Mouse (Mus musculus): ENCODE measurements around the gene Aifm1. TPM values are rescaled to one million over a fixed set of nuclear protein-coding genes. Genes with fewer than 3 reads are reported as not detected.

The Aifm1 gene
- polyA plus RNA-seq (2015; fragmentation: Nextera tagmentation; extraction: Ambion mirVana) = 70.3 and 70.9 TPM in 2 replicates

- peak; percentile 97 for ATAC-seq (ENCODE audit: insufficient number of reproducible peaks, insufficient read depth, low FRiP score, low TSS enrichment, low read depth)
Observed at GRCm38 (mm10) chrX:48513166-48513807, at the start of gene Aifm1. Gene Aifm1, minus strand, starts transcription at chrX:48513563.

DNA sequence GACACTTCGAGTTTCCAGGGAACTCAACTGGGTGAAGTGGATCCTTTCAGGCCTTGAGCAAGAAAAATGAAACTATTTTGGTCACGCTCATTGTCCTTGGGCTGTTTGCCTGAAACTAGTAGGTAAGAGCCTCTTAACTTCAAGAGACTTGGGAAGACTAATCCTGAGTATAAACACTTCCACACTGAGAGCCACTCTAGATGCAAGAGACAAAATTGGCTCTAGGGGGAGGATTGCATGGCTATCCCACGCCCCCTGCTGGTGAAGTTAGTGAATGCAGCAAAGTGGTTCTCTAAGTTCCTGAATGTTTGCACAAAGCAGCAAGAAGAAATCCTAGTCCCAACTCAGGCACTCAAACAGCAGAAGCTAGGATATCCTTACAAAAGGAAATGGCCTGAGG lies 18.8 kb upstream of the Aifm1 start:
- Histone ChIP-seq H3K4me1 (no peaks in the 10 kb centered on the region), H3K27me3 (no peaks in the 10 kb centered on the region), H3K27ac (no peak overlapping the region), H3K4me3 (no peak overlapping the region), H3K9me3 (no peaks in the 10 kb centered on the region), H3K4me2 (0 out of 2 replicates have a peak overlapping the region, but pooled peaks have one; percentile 17), H3K9ac (no peak overlapping the region), H3K36me3 (no peaks in the 10 kb centered on the region)
- WGBS = 38% methylated on average over 3 of the region's 3 CpGs
- no peak for ATAC-seq (ENCODE audit: insufficient number of reproducible peaks, insufficient read depth, low FRiP score, low TSS enrichment, low read depth)

More at GRCm38 (mm10) chrX:48513166-48513807, at the start of gene Aifm1:
- H3K4me2 ChIP-seq = peak within 1 kb of the TSS; percentile 62
- H3K27ac ChIP-seq = no peak within 1 kb of the TSS
- no peaks in the 10 kb centered on the region for H3K27me3 ChIP-seq
- H3K9me3 ChIP-seq = no peaks in the 10 kb centered on the region
- H3K4me1 ChIP-seq = peaks cover 5% of the 10 kb centered on the region; the same call in 1 of the 2 replicates
- H3K9ac ChIP-seq = peak within 1 kb of the TSS; percentile 76
- no peaks in the 10 kb centered on the region for H3K36me3 ChIP-seq
- peak within 1 kb of the TSS; percentile 55 for H3K4me3 ChIP-seq
- 32% methylated on average over 45 of the region's 45 CpGs for WGBS

GRCm38 (mm10) chrX:48526435-48526834 lies 13.1 kb upstream of the Aifm1 start:
- no peak overlapping the region for H3K27ac ChIP-seq
- 40% methylated on average over 3 of the region's 3 CpGs for WGBS
- no peak overlapping the region for H3K4me2 ChIP-seq
- no peak for ATAC-seq (ENCODE audit: insufficient number of reproducible peaks, insufficient read depth, low FRiP score, low TSS enrichment, low read depth)
- H3K4me3 ChIP-seq = no peak overlapping the region
- H3K9ac ChIP-seq = no peak overlapping the region
- H3K27me3 ChIP-seq = no peaks in the 10 kb centered on the region
- no peaks in the 10 kb centered on the region for H3K9me3 ChIP-seq
- H3K4me1 ChIP-seq = no peaks in the 10 kb centered on the region
- no peaks in the 10 kb centered on the region for H3K36me3 ChIP-seq

DNA sequence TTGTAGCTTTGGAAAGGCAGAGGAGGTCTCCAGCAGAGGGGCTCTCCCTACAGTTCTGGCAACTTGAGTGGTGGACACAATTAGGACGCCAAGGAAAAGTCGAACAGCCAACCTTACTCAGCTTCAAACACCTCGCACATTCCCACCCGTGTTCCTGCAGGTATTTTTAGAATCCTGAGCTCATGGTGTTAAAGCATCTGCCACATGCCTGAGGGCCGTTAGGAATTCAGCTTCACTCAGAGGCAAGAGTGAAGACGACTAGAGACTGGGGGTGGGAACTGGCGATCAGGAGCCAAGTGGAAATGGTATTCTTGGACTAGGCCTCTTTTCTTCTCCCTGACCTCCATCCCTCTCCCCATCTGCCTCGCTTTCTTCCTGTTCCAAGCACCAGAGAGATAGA lies 12.5 kb upstream of the Aifm1 start:
- H3K9me3 ChIP-seq = no peaks in the 10 kb centered on the region
- WGBS = 51% methylated on average over 8 of the region's 8 CpGs
- no peak overlapping the region for H3K27ac ChIP-seq
- H3K9ac ChIP-seq = no peak overlapping the region
- no peak overlapping the region for H3K4me2 ChIP-seq
- ATAC-seq (ENCODE audit: insufficient number of reproducible peaks, insufficient read depth, low FRiP score, low TSS enrichment, low read depth) = no peak
- no peak overlapping the region for H3K4me3 ChIP-seq
- no peaks in the 10 kb centered on the region for H3K27me3 ChIP-seq
- H3K36me3 ChIP-seq = no peaks in the 10 kb centered on the region
- H3K4me1 ChIP-seq = no peaks in the 10 kb centered on the region

DNA sequence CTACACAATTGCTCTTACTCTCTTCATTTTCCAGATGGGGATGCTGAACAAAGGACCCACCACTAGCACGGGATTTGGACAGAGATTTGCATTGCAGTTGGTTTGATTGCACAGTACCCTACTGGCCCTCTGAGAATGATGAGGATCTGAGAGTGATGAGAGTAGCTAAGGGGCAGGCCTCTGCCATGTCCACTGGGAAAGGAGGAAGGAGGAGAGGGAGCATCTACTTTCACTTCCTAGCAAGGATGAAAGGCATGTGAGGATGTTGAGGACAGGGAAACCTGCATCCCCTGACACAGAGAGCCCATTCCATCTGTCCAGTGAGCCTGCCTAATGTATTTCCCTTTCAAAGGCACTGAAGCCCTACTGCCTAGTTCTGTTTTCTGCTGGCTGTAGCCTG lies 12.0 kb upstream of the Aifm1 start:
- H3K36me3 ChIP-seq = no peaks in the 10 kb centered on the region
- H3K9ac ChIP-seq = no peak overlapping the region
- no peak overlapping the region for H3K27ac ChIP-seq
- WGBS = 58% methylated on average over 1 of the region's 1 CpGs
- no peaks in the 10 kb centered on the region for H3K27me3 ChIP-seq
- H3K9me3 ChIP-seq = no peaks in the 10 kb centered on the region
- ATAC-seq (ENCODE audit: insufficient number of reproducible peaks, insufficient read depth, low FRiP score, low TSS enrichment, low read depth) = no peak
- H3K4me2 ChIP-seq = no peak overlapping the region
- H3K4me1 ChIP-seq = no peaks in the 10 kb centered on the region
- H3K4me3 ChIP-seq = no peak overlapping the region

DNA sequence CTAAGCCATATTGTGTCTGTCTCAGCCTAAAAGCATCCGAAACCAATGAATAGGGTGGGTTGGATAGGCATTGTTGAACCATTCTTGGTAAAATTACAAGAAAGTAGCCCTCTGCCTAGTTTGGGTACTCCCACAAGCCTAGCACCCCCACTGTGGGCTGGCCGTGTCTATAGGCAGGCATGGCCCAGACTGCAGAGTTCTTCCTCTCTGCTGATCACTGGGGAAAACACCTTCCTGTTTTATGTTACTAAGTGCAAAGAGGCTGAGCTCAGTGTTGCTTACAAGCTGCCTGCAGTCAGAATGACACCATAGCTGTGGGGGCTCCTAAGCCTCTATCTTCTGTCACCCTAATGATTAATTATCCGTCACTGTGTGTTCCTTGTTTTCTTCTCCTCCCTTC lies 10.1 kb upstream of the Aifm1 start:
- H3K9ac ChIP-seq = no peak overlapping the region
- ATAC-seq (ENCODE audit: insufficient number of reproducible peaks, insufficient read depth, low FRiP score, low TSS enrichment, low read depth) = no peak
- H3K4me1 ChIP-seq = no peaks in the 10 kb centered on the region
- 87% methylated on average over 3 of the region's 3 CpGs for WGBS
- H3K27me3 ChIP-seq = no peaks in the 10 kb centered on the region
- H3K36me3 ChIP-seq = no peaks in the 10 kb centered on the region
- no peak overlapping the region for H3K4me3 ChIP-seq
- no peaks in the 10 kb centered on the region for H3K9me3 ChIP-seq
- H3K4me2 ChIP-seq = no peak overlapping the region
- no peak overlapping the region for H3K27ac ChIP-seq

GRCm38 (mm10) chrX:48521651-48522050 lies 8.3 kb upstream of the Aifm1 start:
- Histone ChIP-seq H3K27ac (no peak overlapping the region), H3K27me3 (no peaks in the 10 kb centered on the region), H3K9ac (no peak overlapping the region), H3K4me2 (no peak overlapping the region), H3K4me3 (no peak overlapping the region), H3K4me1 (no peaks in the 10 kb centered on the region), H3K9me3 (no peaks in the 10 kb centered on the region), H3K36me3 (no peaks in the 10 kb centered on the region)
- no peak for ATAC-seq (ENCODE audit: insufficient number of reproducible peaks, insufficient read depth, low FRiP score, low TSS enrichment, low read depth)
- 81% methylated on average over 3 of the region's 3 CpGs for WGBS

DNA sequence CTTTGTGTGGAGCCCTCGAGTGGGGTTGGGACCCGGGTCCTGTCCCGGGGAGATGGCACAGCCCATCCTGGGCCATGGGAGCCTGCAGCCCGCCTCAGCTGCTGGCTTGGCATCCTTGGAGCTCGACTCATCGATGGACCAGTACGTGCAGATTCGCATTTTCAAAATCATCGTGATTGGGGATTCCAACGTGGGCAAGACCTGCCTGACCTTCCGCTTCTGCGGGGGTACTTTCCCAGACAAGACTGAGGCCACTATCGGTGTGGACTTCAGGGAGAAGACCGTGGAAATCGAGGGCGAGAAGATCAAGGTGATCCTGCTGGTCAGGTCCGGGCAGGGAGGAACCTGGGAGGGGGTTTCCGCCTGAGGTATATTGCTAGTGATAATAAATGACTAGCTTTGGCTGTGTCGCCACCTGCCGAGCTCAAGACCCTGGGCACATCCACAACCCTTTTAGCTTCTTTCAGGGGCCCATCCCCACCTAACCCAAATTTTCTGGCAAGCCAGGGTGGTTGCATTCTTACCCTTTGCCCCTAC lies 6.3 kb upstream of the Aifm1 start:
- WGBS = 21% methylated on average over 20 of the region's 20 CpGs
- H3K4me2 ChIP-seq = peak overlapping the region; percentile 70
- H3K4me1 ChIP-seq = no peaks in the 10 kb centered on the region
- H3K27me3 ChIP-seq = no peaks in the 10 kb centered on the region
- H3K36me3 ChIP-seq = no peaks in the 10 kb centered on the region
- H3K4me3 ChIP-seq = peak overlapping the region; percentile 49
- ATAC-seq (ENCODE audit: insufficient number of reproducible peaks, insufficient read depth, low FRiP score, low TSS enrichment, low read depth) = 0 out of 2 replicates have a peak, but pooled peaks have one; percentile 52
- no peaks in the 10 kb centered on the region for H3K9me3 ChIP-seq
- no peak overlapping the region for H3K27ac ChIP-seq
- peak overlapping the region; percentile 57 for H3K9ac ChIP-seq

DNA sequence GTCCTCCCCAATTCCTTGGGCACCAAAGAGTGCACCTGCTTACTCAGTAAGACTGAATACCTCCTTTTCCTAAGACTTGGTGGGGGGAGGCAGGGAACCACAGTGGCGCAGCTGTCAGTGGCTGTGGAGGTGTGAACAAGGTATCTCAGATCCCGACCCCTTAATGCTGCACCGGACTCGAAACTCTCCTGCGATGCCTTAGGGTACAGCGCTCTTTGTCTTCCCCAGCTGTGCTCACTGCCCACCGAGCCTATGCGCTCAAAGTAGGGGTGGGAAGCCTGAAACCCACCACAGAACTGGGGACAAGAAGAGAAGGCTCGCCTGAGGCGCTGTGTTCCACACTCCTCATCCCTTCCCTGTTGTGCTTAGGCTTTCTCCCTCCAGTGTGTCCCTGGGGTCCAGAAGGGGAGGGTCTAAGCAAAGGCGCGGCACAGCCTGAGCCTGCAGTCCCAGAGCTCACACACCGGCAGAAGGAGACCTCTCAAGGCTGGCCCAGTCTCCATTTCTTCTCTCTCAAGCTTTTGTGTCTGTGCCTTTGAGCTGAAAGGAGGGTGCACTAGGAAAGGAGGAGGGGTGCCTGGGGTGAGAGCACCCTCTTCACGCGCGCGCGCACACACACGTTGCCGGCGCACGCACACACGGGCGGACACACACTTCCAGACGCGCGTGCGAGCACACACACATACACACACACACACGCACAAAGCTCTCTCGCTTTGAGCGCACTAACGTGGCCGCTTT lies 5.6 kb upstream of the Aifm1 start, which contains the start of gene Rab33a:
Rab33a (plus strand) TSS at position 478 of the 741 bp plus-strand sequence.
- Histone ChIP-seq H3K4me2 (peak within 1 kb of the TSS; percentile 70), H3K27me3 (no peaks in the 10 kb centered on the region), H3K4me3 (peak within 1 kb of the TSS; percentile 49), H3K36me3 (no peaks in the 10 kb centered on the region), H3K9me3 (no peaks in the 10 kb centered on the region), H3K27ac (no peak within 1 kb of the TSS; the same call in 1 of the 2 replicates), H3K9ac (peak within 1 kb of the TSS; percentile 57), H3K4me1 (no peaks in the 10 kb centered on the region)
- 29% methylated on average over 33 of the region's 33 CpGs for WGBS
- ATAC-seq (ENCODE audit: insufficient number of reproducible peaks, insufficient read depth, low FRiP score, low TSS enrichment, low read depth) = peak; percentile 75; the same call in 1 of the 2 replicates

- 32% methylated on average over 15 of the region's 15 CpGs for WGBS
- Histone ChIP-seq H3K36me3 (no peaks in the 10 kb centered on the region), H3K9ac (peak overlapping the region; percentile 57; the same call in 1 of the 2 replicates), H3K4me3 (peak overlapping the region; percentile 49), H3K9me3 (no peaks in the 10 kb centered on the region), H3K4me1 (no peaks in the 10 kb centered on the region), H3K27me3 (no peaks in the 10 kb centered on the region), H3K4me2 (peak overlapping the region; percentile 70), H3K27ac (no peak overlapping the region)
- peak; percentile 52; the same call in 1 of the 2 replicates for ATAC-seq (ENCODE audit: insufficient number of reproducible peaks, insufficient read depth, low FRiP score, low TSS enrichment, low read depth)
Observed at GRCm38 (mm10) chrX:48518211-48518807, 4.9 kb upstream of the Aifm1 start.

DNA sequence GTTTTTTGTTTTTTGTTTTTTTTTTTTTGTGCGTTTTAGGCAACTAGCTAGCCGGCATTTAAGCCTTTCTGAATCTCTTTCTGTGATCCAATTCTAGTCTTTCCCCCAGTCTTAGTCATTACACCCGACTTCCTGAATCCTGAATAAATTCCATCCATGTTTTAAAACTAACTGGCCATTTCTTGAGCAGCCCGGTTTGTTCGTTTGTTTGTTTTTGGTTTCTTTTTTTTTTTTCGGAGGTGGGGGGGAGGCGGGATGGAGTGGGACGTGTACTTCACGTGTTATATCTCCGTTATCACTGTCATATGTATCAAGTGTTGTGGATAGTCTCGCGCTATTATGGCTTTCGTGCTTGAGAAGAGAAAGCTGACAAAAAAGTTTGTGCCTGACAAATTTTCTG lies 461 bp upstream of the Aifm1 start:
- Histone ChIP-seq H3K4me3 (peak overlapping the region; percentile 55), H3K9me3 (no peaks in the 10 kb centered on the region), H3K9ac (peak overlapping the region; percentile 76), H3K27ac (no peak overlapping the region), H3K36me3 (no peaks in the 10 kb centered on the region), H3K27me3 (no peaks in the 10 kb centered on the region), H3K4me2 (peak overlapping the region; percentile 62), H3K4me1 (peaks cover 5% of the 10 kb centered on the region; the same call in 1 of the 2 replicates)
- ATAC-seq (ENCODE audit: insufficient number of reproducible peaks, insufficient read depth, low FRiP score, low TSS enrichment, low read depth) = no peak
- 25% methylated on average over 13 of the region's 13 CpGs for WGBS

Data from embryonic facial prominence, embryonic 13.5 days (tissue).